ENCODE assay signal across 11 mouse cellular contexts in genomic region chr13:117216126-117216525, GRCm38 (mm10). TPM values are rescaled to one million over a fixed set of nuclear protein-coding genes. Genes with fewer than 3 reads are reported as not detected.
DNase-seq lines count a peak whose midpoint lies in the region; ATAC-seq and TF ChIP-seq lines count a peak whose summit lies in the region.
"Had no signal": no experiment of that assay in that cellular context is flagged by ENCODE, and none has a peak within 500 bp of the region (broad histone marks: within the 10 kb centered on the region; RNA-seq: fewer than 3 reads in every experiment).

No protein-coding gene starts in this region.

- DNase-seq in midbrain, embryonic 11.5 days (ENCODE audit: low spot score, missing footprints): peak; percentile 90
- peak; percentile 47 for DNase-seq in brain, embryonic 14.5 days (ENCODE audit: low read depth)
- DNase-seq in thymus, postnatal 4 days: peak; percentile 74
- DNase-seq: cerebellum, postnatal 36 days; layer of hippocampus, adult 9-11 months; liver, embryonic 13.5 days had no signal

- no peak overlapping the region for H3K9ac ChIP-seq in midbrain, embryonic 11.5 days (ENCODE audit: low read length)
- H3K9ac ChIP-seq in midbrain, embryonic 15.5 days: no peak overlapping the region
- no peak overlapping the region for H3K9ac ChIP-seq in kidney, embryonic 15.5 days
- H3K9ac ChIP-seq: forebrain, embryonic 15.5 days; liver, embryonic 13.5 days had no signal

- TF ChIP-seq POLR2A in brain, embryonic 14.5 days (IDR thresholded peaks at IDR 0.05; ENCODE audit: borderline replicate concordance, extremely low read depth, insufficient read depth, insufficient read length, poor library complexity, severe bottlenecking): no peak

- H3K27ac ChIP-seq in midbrain, embryonic 11.5 days (ENCODE audit: low read depth, low read length): no peak overlapping the region; the same call in 1 of the 2 replicates
- no peak overlapping the region for H3K27ac ChIP-seq in midbrain, embryonic 15.5 days
- H3K27ac ChIP-seq in kidney, embryonic 15.5 days: no peak overlapping the region
- H3K27ac ChIP-seq: forebrain, embryonic 15.5 days; liver, embryonic 13.5 days had no signal

- no peak overlapping the region for H3K4me3 ChIP-seq in midbrain, embryonic 11.5 days (ENCODE audit: low read depth, low read length)
- no peak overlapping the region for H3K4me3 ChIP-seq in midbrain, embryonic 15.5 days
- no peak overlapping the region for H3K4me3 ChIP-seq in kidney, embryonic 15.5 days (replicated peaks)
- H3K4me3 ChIP-seq: forebrain, embryonic 15.5 days; liver, embryonic 13.5 days had no signal

- peaks cover 14% of the 10 kb centered on the region for H3K4me1 ChIP-seq in midbrain, embryonic 11.5 days (ENCODE audit: control insufficient read depth, insufficient read depth, low read length)
- H3K4me1 ChIP-seq in midbrain, embryonic 15.5 days: peaks cover 11% of the 10 kb centered on the region
- peaks cover 14% of the 10 kb centered on the region for H3K4me1 ChIP-seq in kidney, embryonic 15.5 days

- TF ChIP-seq CTCF in brain, embryonic 14.5 days (IDR thresholded peaks at IDR 0.05; ENCODE audit: borderline replicate concordance, extremely low read depth, insufficient read depth, insufficient read length): no peak

- H3K27me3 ChIP-seq in midbrain, embryonic 11.5 days (ENCODE audit: control insufficient read depth, insufficient read depth, low read length): no peaks in the 10 kb centered on the region
- no peaks in the 10 kb centered on the region for H3K27me3 ChIP-seq in midbrain, embryonic 15.5 days (replicated peaks)
- H3K27me3 ChIP-seq in kidney, embryonic 15.5 days: peaks cover 11% of the 10 kb centered on the region; the same call in 1 of the 2 replicates
- H3K27me3 ChIP-seq: forebrain, embryonic 15.5 days had no signal

- no peak for ATAC-seq in midbrain, embryonic 11.5 days (ENCODE audit: low FRiP score)
- no peak for ATAC-seq in midbrain, embryonic 15.5 days (replicated peaks)
- ATAC-seq in megakaryocyte, adult 5-6 weeks (ENCODE audit: poor library complexity, severe bottlenecking): 0 out of 2 replicates have a peak, but pooled peaks have one; percentile 9
- no peak for ATAC-seq in kidney, embryonic 15.5 days (replicated peaks; ENCODE audit: low FRiP score)
- ATAC-seq in megakaryocyte progenitor cell, adult 5-6 weeks (replicated peaks; ENCODE audit: poor library complexity): no peak
- ATAC-seq: forebrain, embryonic 15.5 days had no signal

- no peaks in the 10 kb centered on the region for H3K9me3 ChIP-seq in midbrain, embryonic 11.5 days (ENCODE audit: control insufficient read depth, low read length)
- H3K9me3 ChIP-seq in midbrain, embryonic 15.5 days: no peaks in the 10 kb centered on the region
- no peaks in the 10 kb centered on the region for H3K9me3 ChIP-seq in kidney, embryonic 15.5 days (replicated peaks)
- H3K9me3 ChIP-seq: forebrain, embryonic 15.5 days; liver, embryonic 13.5 days had no signal

- 5% methylated on average over 10 of the region's 10 CpGs for WGBS in midbrain, embryonic 11.5 days
- WGBS in midbrain, embryonic 15.5 days: 9% methylated on average over 10 of the region's 10 CpGs
- WGBS in kidney, embryonic 15.5 days: 35% methylated on average over 10 of the region's 10 CpGs

- H3K36me3 ChIP-seq in midbrain, embryonic 11.5 days (ENCODE audit: control insufficient read depth, insufficient read depth, low read length): no peaks in the 10 kb centered on the region
- H3K36me3 ChIP-seq in midbrain, embryonic 15.5 days (replicated peaks): no peaks in the 10 kb centered on the region
- H3K36me3 ChIP-seq in kidney, embryonic 15.5 days: no peaks in the 10 kb centered on the region
- H3K36me3 ChIP-seq: forebrain, embryonic 15.5 days; liver, embryonic 13.5 days had no signal

- no peak overlapping the region for H3K4me2 ChIP-seq in midbrain, embryonic 11.5 days
- no peak overlapping the region for H3K4me2 ChIP-seq in midbrain, embryonic 15.5 days
- H3K4me2 ChIP-seq in kidney, embryonic 15.5 days: no peak overlapping the region
- H3K4me2 ChIP-seq: forebrain, embryonic 15.5 days; liver, embryonic 13.5 days had no signal

RNA-seq across cellular contexts. Expression of gene Gm17509, which starts 4.7 kb away (rescaled TPM):
- 0.68 and 0.94 TPM in 2 replicates for polyA plus RNA-seq in midbrain, embryonic 11.5 days (2014; fragmentation: Nextera tagmentation; extraction: Ambion mirVana)
- 0.46 and 0.51 TPM in 2 replicates for polyA plus RNA-seq in midbrain, embryonic 15.5 days (2015; fragmentation: Nextera tagmentation; extraction: Ambion mirVana)
- polyA plus RNA-seq in brain, embryonic 14.5 days (2012; rRNA removed): 0.78 and 1.0 TPM in 2 replicates
- 0.51 and 0.84 TPM in 2 replicates for total RNA-seq in megakaryocyte, adult 5-6 weeks (2015)
- 0.40 and 1.2 TPM in 2 replicates for total RNA-seq in megakaryocyte, adult 5-6 weeks (2017)
- 0.23 and 0.39 TPM in 2 replicates for polyA plus RNA-seq in kidney, embryonic 15.5 days (2015; fragmentation: Nextera tagmentation; extraction: Ambion mirVana)
- total RNA-seq in megakaryocyte progenitor cell, adult 5-6 weeks (2015): 0.12 and 0.34 TPM in 2 replicates
- 0.25 and 0.74 TPM in 2 replicates for total RNA-seq in megakaryocyte progenitor cell, adult 5-6 weeks (2017)
- polyA plus RNA-seq: liver, embryonic 13.5 days had no signal

RNA-seq across cellular contexts. Expression of gene Emb, which starts 7.8 kb away (rescaled TPM):
- 39.3 and 39.9 TPM in 2 replicates for polyA plus RNA-seq in midbrain, embryonic 11.5 days (2014; fragmentation: Nextera tagmentation; extraction: Ambion mirVana)
- polyA plus RNA-seq in midbrain, embryonic 15.5 days (2015; fragmentation: Nextera tagmentation; extraction: Ambion mirVana): 12.2 and 12.5 TPM in 2 replicates
- 8.2 and 11.4 TPM in 2 replicates for polyA plus RNA-seq in brain, embryonic 14.5 days (2012; rRNA removed)
- 650 and 716 TPM in 2 replicates for total RNA-seq in megakaryocyte, adult 5-6 weeks (2015)
- total RNA-seq in megakaryocyte, adult 5-6 weeks (2017): 802 and 871 TPM in 2 replicates
- 41.0 and 41.9 TPM in 2 replicates for polyA plus RNA-seq in kidney, embryonic 15.5 days (2015; fragmentation: Nextera tagmentation; extraction: Ambion mirVana)
- total RNA-seq in megakaryocyte progenitor cell, adult 5-6 weeks (2015): 420 and 495 TPM in 2 replicates
- total RNA-seq in megakaryocyte progenitor cell, adult 5-6 weeks (2017): 530 and 572 TPM in 2 replicates
